Mouse (Mus musculus): ENCODE results near the gene Runx2. TPM values are rescaled to one million over a fixed set of nuclear protein-coding genes. Genes with fewer than 3 reads are reported as not detected.

Runx2 gene
- polyA plus RNA-seq, 1 experiment from 2014 or later: 0.44 TPM

DNA sequence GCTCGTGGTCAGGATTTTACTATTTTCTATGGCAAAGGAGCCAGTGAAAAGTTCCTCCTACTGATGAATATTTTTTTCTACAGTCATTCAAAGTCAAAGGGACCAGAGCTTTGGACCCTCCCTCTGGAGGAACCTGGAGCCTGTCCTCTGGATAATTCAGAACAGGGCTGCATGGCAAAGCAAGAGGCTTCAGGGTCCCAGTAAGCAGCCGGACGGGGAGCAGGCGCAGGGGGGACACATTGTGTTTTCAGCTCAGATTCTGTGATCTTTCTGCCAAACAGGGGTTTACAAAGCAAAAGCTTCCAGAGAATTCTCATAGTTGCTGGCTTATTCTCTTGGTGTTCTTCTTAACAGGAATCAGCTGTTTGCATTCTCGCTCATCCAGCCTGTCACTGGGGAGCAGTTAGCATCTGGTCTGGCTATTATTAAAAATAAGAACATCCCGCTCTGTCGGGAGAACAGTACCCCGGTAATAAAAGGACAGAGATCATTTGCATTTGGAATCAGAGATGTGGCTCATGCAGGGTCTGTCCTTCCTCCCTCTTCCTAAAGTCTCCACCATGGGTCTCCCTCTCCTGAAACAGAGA lies 216.6 kb downstream of the Runx2 start:
- H3K27ac ChIP-seq (ENCODE audit: low read depth, low read length): no peak overlapping the region
- no peaks in the 10 kb centered on the region for H3K4me1 ChIP-seq (ENCODE audit: control insufficient read depth, insufficient read depth, low read length)
- ATAC-seq (ENCODE audit: low read depth): no peak
- H3K9me3 ChIP-seq (ENCODE audit: control insufficient read depth, low read length): no peaks in the 10 kb centered on the region
- H3K4me3 ChIP-seq (ENCODE audit: low read depth, low read length): no peak overlapping the region
- H3K36me3 ChIP-seq (ENCODE audit: control insufficient read depth, insufficient read depth, low read length): no peaks in the 10 kb centered on the region
- H3K4me2 ChIP-seq (ENCODE audit: low read depth, low read length): no peak overlapping the region
- no peaks in the 10 kb centered on the region for H3K27me3 ChIP-seq (ENCODE audit: control insufficient read depth, insufficient read depth, low read length)
- WGBS: 28% methylated on average over 8 of the region's 8 CpGs
- no peak overlapping the region for H3K9ac ChIP-seq (replicated peaks; ENCODE audit: low read depth, low read length)

DNA sequence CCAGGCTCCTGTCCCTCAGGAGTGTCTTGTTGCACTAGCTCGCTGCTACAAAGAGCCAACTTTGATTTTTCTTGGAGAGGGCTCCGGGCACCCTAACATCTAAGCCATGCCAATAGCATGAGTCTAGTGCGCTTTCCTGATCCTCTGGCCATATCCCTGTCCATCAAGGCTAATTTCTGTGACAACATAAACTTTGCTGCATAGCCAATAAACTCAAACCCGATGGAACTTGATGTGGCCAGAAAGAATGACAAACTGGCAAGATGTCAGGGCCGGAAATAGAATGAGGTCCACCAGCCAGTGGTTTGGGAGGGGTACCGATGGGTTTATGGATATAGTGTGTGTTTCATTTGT lies 221.9 kb downstream of the Runx2 start:
- H3K36me3 ChIP-seq (ENCODE audit: control insufficient read depth, insufficient read depth, low read length): no peaks in the 10 kb centered on the region
- no peak overlapping the region for H3K4me2 ChIP-seq (ENCODE audit: low read depth, low read length)
- H3K27me3 ChIP-seq (ENCODE audit: control insufficient read depth, insufficient read depth, low read length): no peaks in the 10 kb centered on the region
- ATAC-seq (ENCODE audit: low read depth): no peak
- H3K9ac ChIP-seq (replicated peaks; ENCODE audit: low read depth, low read length): no peak overlapping the region
- no peaks in the 10 kb centered on the region for H3K9me3 ChIP-seq (ENCODE audit: control insufficient read depth, low read length)
- H3K4me3 ChIP-seq (ENCODE audit: low read depth, low read length): no peak overlapping the region
- WGBS: 94% methylated on average over 6 of the region's 6 CpGs
- no peak overlapping the region for H3K27ac ChIP-seq (ENCODE audit: low read depth, low read length)
- H3K4me1 ChIP-seq (ENCODE audit: control insufficient read depth, insufficient read depth, low read length): no peaks in the 10 kb centered on the region

- Histone ChIP-seq H3K9me3 (ENCODE audit: control insufficient read depth, low read length) (no peaks in the 10 kb centered on the region), H3K4me2 (ENCODE audit: low read depth, low read length) (no peak overlapping the region), H3K9ac (replicated peaks; ENCODE audit: low read depth, low read length) (no peak overlapping the region), H3K36me3 (ENCODE audit: control insufficient read depth, insufficient read depth, low read length) (no peaks in the 10 kb centered on the region), H3K27ac (ENCODE audit: low read depth, low read length) (no peak overlapping the region), H3K4me3 (ENCODE audit: low read depth, low read length) (no peak overlapping the region), H3K4me1 (ENCODE audit: control insufficient read depth, insufficient read depth, low read length) (no peaks in the 10 kb centered on the region), H3K27me3 (ENCODE audit: control insufficient read depth, insufficient read depth, low read length) (no peaks in the 10 kb centered on the region)
- 84% methylated on average over 16 of the region's 16 CpGs for WGBS
- ATAC-seq (ENCODE audit: low read depth): no peak
Measured at GRCm38 (mm10) chr17:44592067-44592736, 222.4 kb downstream of the Runx2 start.

- no peak for ATAC-seq (ENCODE audit: low read depth)
- no peaks in the 10 kb centered on the region for H3K4me1 ChIP-seq (ENCODE audit: control insufficient read depth, insufficient read depth, low read length)
- 71% methylated on average over 3 of the region's 3 CpGs for WGBS
- H3K4me3 ChIP-seq (ENCODE audit: low read depth, low read length): no peak overlapping the region
- H3K27me3 ChIP-seq (ENCODE audit: control insufficient read depth, insufficient read depth, low read length): no peaks in the 10 kb centered on the region
- H3K9ac ChIP-seq (replicated peaks; ENCODE audit: low read depth, low read length): no peak overlapping the region
- H3K36me3 ChIP-seq (ENCODE audit: control insufficient read depth, insufficient read depth, low read length): no peaks in the 10 kb centered on the region
- H3K9me3 ChIP-seq (ENCODE audit: control insufficient read depth, low read length): no peaks in the 10 kb centered on the region
- no peak overlapping the region for H3K4me2 ChIP-seq (ENCODE audit: low read depth, low read length)
- no peak overlapping the region for H3K27ac ChIP-seq (ENCODE audit: low read depth, low read length)
Measured at GRCm38 (mm10) chr17:44588470-44588869, 226.1 kb downstream of the Runx2 start.

- no peaks in the 10 kb centered on the region for H3K27me3 ChIP-seq (ENCODE audit: control insufficient read depth, insufficient read depth, low read length)
- no peak overlapping the region for H3K4me2 ChIP-seq (ENCODE audit: low read depth, low read length)
- H3K4me3 ChIP-seq (ENCODE audit: low read depth, low read length): no peak overlapping the region
- H3K27ac ChIP-seq (ENCODE audit: low read depth, low read length): no peak overlapping the region
- no peaks in the 10 kb centered on the region for H3K9me3 ChIP-seq (ENCODE audit: control insufficient read depth, low read length)
- no peak overlapping the region for H3K9ac ChIP-seq (replicated peaks; ENCODE audit: low read depth, low read length)
- no peaks in the 10 kb centered on the region for H3K4me1 ChIP-seq (ENCODE audit: control insufficient read depth, insufficient read depth, low read length)
- 23% methylated on average over 3 of the region's 3 CpGs for WGBS
- H3K36me3 ChIP-seq (ENCODE audit: control insufficient read depth, insufficient read depth, low read length): no peaks in the 10 kb centered on the region
- ATAC-seq (ENCODE audit: low read depth): no peak
Measured at GRCm38 (mm10) chr17:44588020-44588419, 226.6 kb downstream of the Runx2 start.

DNA sequence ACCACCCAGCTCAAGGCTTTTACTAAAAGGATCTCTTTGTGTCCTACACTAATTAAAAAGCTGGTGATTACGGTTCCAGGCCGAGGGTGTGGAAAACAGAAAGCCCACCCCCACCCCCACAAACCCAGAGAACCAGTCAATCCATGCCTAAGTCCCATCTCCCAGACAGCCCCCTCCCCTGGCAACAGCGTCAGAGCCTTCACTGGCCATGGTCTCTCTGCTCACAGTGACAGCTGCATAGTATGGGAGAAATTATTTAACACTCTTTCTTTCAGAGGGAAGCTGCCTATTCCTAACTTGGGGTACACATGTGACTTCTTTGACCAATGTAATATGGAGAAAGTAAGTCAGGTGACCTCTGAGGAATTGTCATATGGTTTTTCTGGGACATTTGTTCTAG lies 228.4 kb downstream of the Runx2 start:
- no peak overlapping the region for H3K9ac ChIP-seq (replicated peaks; ENCODE audit: low read depth, low read length)
- WGBS: 70% methylated on average over 3 of the region's 3 CpGs
- H3K4me1 ChIP-seq (ENCODE audit: control insufficient read depth, insufficient read depth, low read length): no peaks in the 10 kb centered on the region
- no peak for ATAC-seq (ENCODE audit: low read depth)
- no peaks in the 10 kb centered on the region for H3K27me3 ChIP-seq (ENCODE audit: control insufficient read depth, insufficient read depth, low read length)
- H3K36me3 ChIP-seq (ENCODE audit: control insufficient read depth, insufficient read depth, low read length): no peaks in the 10 kb centered on the region
- no peaks in the 10 kb centered on the region for H3K9me3 ChIP-seq (ENCODE audit: control insufficient read depth, low read length)
- no peak overlapping the region for H3K4me2 ChIP-seq (ENCODE audit: low read depth, low read length)
- no peak overlapping the region for H3K4me3 ChIP-seq (ENCODE audit: low read depth, low read length)
- H3K27ac ChIP-seq (ENCODE audit: low read depth, low read length): no peak overlapping the region

GRCm38 (mm10) chr17:44584781-44585180 lies 229.8 kb downstream of the Runx2 start:
- H3K4me1 ChIP-seq (ENCODE audit: control insufficient read depth, insufficient read depth, low read length): no peaks in the 10 kb centered on the region
- 65% methylated on average over 6 of the region's 6 CpGs for WGBS
- H3K4me3 ChIP-seq (ENCODE audit: low read depth, low read length): no peak overlapping the region

GRCm38 (mm10) chr17:44577791-44578190 lies 236.8 kb downstream of the Runx2 start:
- Histone ChIP-seq H3K4me3 (ENCODE audit: low read depth, low read length) (no peak overlapping the region), H3K9ac (replicated peaks; ENCODE audit: low read depth, low read length) (no peak overlapping the region), H3K4me1 (ENCODE audit: control insufficient read depth, insufficient read depth, low read length) (no peaks in the 10 kb centered on the region), H3K27ac (ENCODE audit: low read depth, low read length) (no peak overlapping the region), H3K4me2 (ENCODE audit: low read depth, low read length) (no peak overlapping the region), H3K27me3 (ENCODE audit: control insufficient read depth, insufficient read depth, low read length) (no peaks in the 10 kb centered on the region), H3K36me3 (ENCODE audit: control insufficient read depth, insufficient read depth, low read length) (no peaks in the 10 kb centered on the region), H3K9me3 (ENCODE audit: control insufficient read depth, low read length) (no peaks in the 10 kb centered on the region)
- no peak for ATAC-seq (ENCODE audit: low read depth)
- 34% methylated on average over 5 of the region's 5 CpGs for WGBS

More at GRCm38 (mm10) chr17:44584781-44585180, 229.8 kb downstream of the Runx2 start:
- Histone ChIP-seq H3K9me3 (ENCODE audit: control insufficient read depth, low read length) (no peaks in the 10 kb centered on the region), H3K27ac (ENCODE audit: low read depth, low read length) (no peak overlapping the region), H3K27me3 (ENCODE audit: control insufficient read depth, insufficient read depth, low read length) (no peaks in the 10 kb centered on the region), H3K36me3 (ENCODE audit: control insufficient read depth, insufficient read depth, low read length) (no peaks in the 10 kb centered on the region), H3K4me2 (ENCODE audit: low read depth, low read length) (no peak overlapping the region), H3K9ac (replicated peaks; ENCODE audit: low read depth, low read length) (no peak overlapping the region)
- ATAC-seq (ENCODE audit: low read depth): no peak

DNA sequence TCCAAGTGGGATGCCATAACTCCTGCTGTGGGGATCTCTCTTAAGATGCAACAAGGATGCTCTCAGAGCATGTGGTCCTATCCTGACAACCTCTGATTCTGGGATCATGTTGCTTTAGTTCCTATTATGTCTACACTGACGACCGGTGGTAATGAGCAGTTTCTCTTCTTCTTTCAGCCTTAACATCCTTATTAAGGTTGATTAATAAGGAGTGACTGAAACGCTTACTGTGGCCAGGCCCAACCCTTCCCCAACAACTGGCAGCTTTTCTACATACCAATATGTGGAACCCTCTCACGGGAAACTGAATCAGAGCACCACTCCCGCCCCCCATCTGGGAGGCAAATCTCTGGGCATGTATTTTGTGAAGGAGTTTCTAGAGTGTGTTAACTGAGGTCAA lies 243.7 kb downstream of the Runx2 start:
- Histone ChIP-seq H3K27me3 (ENCODE audit: control insufficient read depth, insufficient read depth, low read length) (no peaks in the 10 kb centered on the region), H3K4me2 (ENCODE audit: low read depth, low read length) (no peak overlapping the region), H3K36me3 (ENCODE audit: control insufficient read depth, insufficient read depth, low read length) (no peaks in the 10 kb centered on the region), H3K27ac (ENCODE audit: low read depth, low read length) (no peak overlapping the region), H3K9me3 (ENCODE audit: control insufficient read depth, low read length) (no peaks in the 10 kb centered on the region), H3K4me1 (ENCODE audit: control insufficient read depth, insufficient read depth, low read length) (no peaks in the 10 kb centered on the region), H3K9ac (replicated peaks; ENCODE audit: low read depth, low read length) (no peak overlapping the region), H3K4me3 (ENCODE audit: low read depth, low read length) (no peak overlapping the region)
- no peak for ATAC-seq (ENCODE audit: low read depth)
- 84% methylated on average over 5 of the region's 5 CpGs for WGBS

Measured in neural tube, embryonic 14.5 days (tissue).